Mouse (Mus musculus): Measurements from ENCODE around the gene Gm43064. TPM values are rescaled to one million over a fixed set of nuclear protein-coding genes. Genes with fewer than 3 reads are reported as not detected.

Gene Gm43064
- total RNA-seq, 1 experiment = 0.76 TPM

- H3K4me3 ChIP-seq (ENCODE audit: insufficient read depth in 1 of 2, low read depth in 1 of 2, low read length in 2 of 2, poor library complexity in 1 of 2, severe bottlenecking in 1 of 2) = no peak overlapping the region
- no peaks in the 10 kb centered on the region for H3K36me3 ChIP-seq (ENCODE audit: control insufficient read depth, insufficient read depth, low read length, poor library complexity, severe bottlenecking)
- H3K9ac ChIP-seq (ENCODE audit: insufficient read depth, low read depth, low read length, poor library complexity, severe bottlenecking) = no peak overlapping the region
- no peak for DNase-seq (ENCODE audit: low read depth, low spot score)
- H3K27ac ChIP-seq (ENCODE audit: insufficient read depth, low read depth, low read length, poor library complexity, severe bottlenecking) = no peak overlapping the region
- no peaks in the 10 kb centered on the region for H3K9me3 ChIP-seq (ENCODE audit: control insufficient read depth, insufficient read depth, low read depth, low read length)
- TF ChIP-seq CHD2 (IDR thresholded peaks at IDR 0.05; ENCODE audit: low read depth, low read length) (no peak), ZC3H11A (IDR thresholded peaks at IDR 0.05; ENCODE audit: borderline replicate concordance, low read depth, low read length) (no peak), ZNF384 (IDR thresholded peaks at IDR 0.05; ENCODE audit: low read depth, low read length) (no peak), MAFK (IDR thresholded peaks at IDR 0.05; ENCODE audit: insufficient read depth, low read depth, low read length) (no peak), HCFC1 (IDR thresholded peaks at IDR 0.05; ENCODE audit: borderline replicate concordance, insufficient read depth, low read length) (no peak)
- H3K4me1 ChIP-seq (ENCODE audit: control insufficient read depth in 2 of 2, insufficient read depth in 2 of 2, low read length in 2 of 2, poor library complexity in 1 of 2) = peaks cover 0 to 3% of the 10 kb centered on the region in 2 experiments; a peak in 2 of 4 replicates
- in situ Hi-C loops (cut with MboI; ENCODE audit: low sequenced_read_pairs in 2 of 2, unreplicated experiment in 2 of 2) = no loop called here
These were observed 42.1 kb downstream of the Gm43064 start for GRCm38 (mm10) chr3:103851481-103851880.

GRCm38 (mm10) chr3:103851882-103852281, 42.5 kb downstream of the Gm43064 start:
- DNase-seq (ENCODE audit: low read depth, low spot score) = no peak
- peaks cover 0 to 3% of the 10 kb centered on the region in 2 experiments; a peak in 2 of 4 replicates for H3K4me1 ChIP-seq (ENCODE audit: control insufficient read depth in 2 of 2, insufficient read depth in 2 of 2, low read length in 2 of 2, poor library complexity in 1 of 2)
- H3K9ac ChIP-seq (ENCODE audit: insufficient read depth, low read depth, low read length, poor library complexity, severe bottlenecking) = no peak overlapping the region
- H3K27ac ChIP-seq (ENCODE audit: insufficient read depth, low read depth, low read length, poor library complexity, severe bottlenecking) = no peak overlapping the region
- no peak for TF ChIP-seq HCFC1 (IDR thresholded peaks at IDR 0.05; ENCODE audit: borderline replicate concordance, insufficient read depth, low read length)
- TF ChIP-seq ZNF384 (IDR thresholded peaks at IDR 0.05; ENCODE audit: low read depth, low read length) = no peak
- TF ChIP-seq ZC3H11A (IDR thresholded peaks at IDR 0.05; ENCODE audit: borderline replicate concordance, low read depth, low read length) = no peak
- TF ChIP-seq MAFK (IDR thresholded peaks at IDR 0.05; ENCODE audit: insufficient read depth, low read depth, low read length) = no peak
- no peak for TF ChIP-seq CHD2 (IDR thresholded peaks at IDR 0.05; ENCODE audit: low read depth, low read length)
- no peak overlapping the region for H3K4me3 ChIP-seq (ENCODE audit: insufficient read depth in 1 of 2, low read depth in 1 of 2, low read length in 2 of 2, poor library complexity in 1 of 2, severe bottlenecking in 1 of 2)
- H3K9me3 ChIP-seq (ENCODE audit: control insufficient read depth, insufficient read depth, low read depth, low read length) = no peaks in the 10 kb centered on the region
- in situ Hi-C loops (cut with MboI; ENCODE audit: low sequenced_read_pairs in 2 of 2, unreplicated experiment in 2 of 2) = no loop called here
- no peaks in the 10 kb centered on the region for H3K36me3 ChIP-seq (ENCODE audit: control insufficient read depth, insufficient read depth, low read length, poor library complexity, severe bottlenecking)

GRCm38 (mm10) chr3:103852565-103853299, 43.4 kb downstream of the Gm43064 start:
- no peak for TF ChIP-seq CHD2 (IDR thresholded peaks at IDR 0.05; ENCODE audit: low read depth, low read length)
- no peak for TF ChIP-seq MAFK (IDR thresholded peaks at IDR 0.05; ENCODE audit: insufficient read depth, low read depth, low read length)
- no peak for TF ChIP-seq HCFC1 (IDR thresholded peaks at IDR 0.05; ENCODE audit: borderline replicate concordance, insufficient read depth, low read length)
- TF ChIP-seq ZNF384 (IDR thresholded peaks at IDR 0.05; ENCODE audit: low read depth, low read length) = no peak
- TF ChIP-seq ZC3H11A (IDR thresholded peaks at IDR 0.05; ENCODE audit: borderline replicate concordance, low read depth, low read length) = no peak
- no peak overlapping the region for H3K9ac ChIP-seq (ENCODE audit: insufficient read depth, low read depth, low read length, poor library complexity, severe bottlenecking)
- peaks cover 0 to 3% of the 10 kb centered on the region in 2 experiments; a peak in 2 of 4 replicates for H3K4me1 ChIP-seq (ENCODE audit: control insufficient read depth in 2 of 2, insufficient read depth in 2 of 2, low read length in 2 of 2, poor library complexity in 1 of 2)
- peak; percentile 81 for DNase-seq (ENCODE audit: low read depth, low spot score)
- no peak overlapping the region for H3K27ac ChIP-seq (ENCODE audit: insufficient read depth, low read depth, low read length, poor library complexity, severe bottlenecking)
- no peaks in the 10 kb centered on the region for H3K36me3 ChIP-seq (ENCODE audit: control insufficient read depth, insufficient read depth, low read length, poor library complexity, severe bottlenecking)
- in situ Hi-C loops (cut with MboI; ENCODE audit: low sequenced_read_pairs in 2 of 2, unreplicated experiment in 2 of 2) = no loop called here
- no peaks in the 10 kb centered on the region for H3K9me3 ChIP-seq (ENCODE audit: control insufficient read depth, insufficient read depth, low read depth, low read length)
- H3K4me3 ChIP-seq (ENCODE audit: insufficient read depth in 1 of 2, low read depth in 1 of 2, low read length in 2 of 2, poor library complexity in 1 of 2, severe bottlenecking in 1 of 2) = no peak overlapping the region

- Histone ChIP-seq H3K36me3 (ENCODE audit: control insufficient read depth, insufficient read depth, low read length, poor library complexity, severe bottlenecking) (no peaks in the 10 kb centered on the region), H3K9ac (ENCODE audit: insufficient read depth, low read depth, low read length, poor library complexity, severe bottlenecking) (no peak overlapping the region), H3K27ac (ENCODE audit: insufficient read depth, low read depth, low read length, poor library complexity, severe bottlenecking) (no peak overlapping the region), H3K4me1 (ENCODE audit: control insufficient read depth in 2 of 2, insufficient read depth in 2 of 2, low read length in 2 of 2, poor library complexity in 1 of 2) (peaks cover 0 to 3% of the 10 kb centered on the region in 2 experiments; a peak in 2 of 4 replicates), H3K9me3 (ENCODE audit: control insufficient read depth, insufficient read depth, low read depth, low read length) (no peaks in the 10 kb centered on the region), H3K4me3 (ENCODE audit: insufficient read depth in 1 of 2, low read depth in 1 of 2, low read length in 2 of 2, poor library complexity in 1 of 2, severe bottlenecking in 1 of 2) (no peak overlapping the region)
- no peak for DNase-seq (ENCODE audit: low read depth, low spot score)
- TF ChIP-seq ZC3H11A (IDR thresholded peaks at IDR 0.05; ENCODE audit: borderline replicate concordance, low read depth, low read length) (no peak), HCFC1 (IDR thresholded peaks at IDR 0.05; ENCODE audit: borderline replicate concordance, insufficient read depth, low read length) (no peak)
- in situ Hi-C loops (cut with MboI; ENCODE audit: low sequenced_read_pairs in 2 of 2, unreplicated experiment in 2 of 2) = no loop called here
These were observed 44.4 kb downstream of the Gm43064 start for GRCm38 (mm10) chr3:103853804-103854203.
